Mouse (Mus musculus) CH12.LX (cell line): ENCODE measurements around the gene Cbfa2t2. TPM values are rescaled to one million over a fixed set of nuclear protein-coding genes. Genes with fewer than 3 reads are reported as not detected.

ENCODE experiments used
- DNase-seq: peaks from one replicate; pipeline ENCODE4 v3.0.0-alpha.2; 2013; ENCODE audit errors: extremely low read depth
- H3K27ac ChIP-seq: 2 replicates; pipeline ENCODE4 v1.5.1; 2012; ENCODE audit warnings: low read depth, mild to moderate bottlenecking, control low read depth, moderate library complexity; ENCODE audit not compliant: insufficient read depth
- H3K27me3 ChIP-seq: replicated peaks from 2 replicates; pipeline ENCODE3; 2012; ENCODE audit warnings: inconsistent platforms
- H3K36me3 ChIP-seq, 2 experiments: replicated peaks in 1 of 2; 2 replicates each; pipeline versions ENCODE3 to v1.6.1; 2012; ENCODE audit warnings: inconsistent platforms in 1 of 2, low read length in 1 of 2, mild to moderate bottlenecking in 1 of 2, mixed read lengths in 1 of 2, moderate library complexity in 1 of 2; ENCODE audit not compliant: control insufficient read depth in 1 of 2, insufficient read depth in 1 of 2
- H3K4me1 ChIP-seq, 2 experiments: 2 replicates each; pipeline ENCODE4 v1.6.1; 2012; ENCODE audit warnings: inconsistent platforms in 1 of 2, moderate library complexity in 1 of 2; ENCODE audit not compliant: insufficient read depth in 2 of 2, control insufficient read depth in 1 of 2
- H3K4me2 ChIP-seq: 2 replicates; pipeline ENCODE4 v1.6.1; 2012; ENCODE audit warnings: low read depth, mild to moderate bottlenecking, control low read depth; ENCODE audit not compliant: poor library complexity, insufficient read depth, severe bottlenecking
- H3K4me3 ChIP-seq, 3 experiments: fragments of 150-350 bp in 1 of 3; sonication (generic) in 1 of 3; replicated peaks in 1 of 3; 2 replicates each; pipeline versions ENCODE3 to v1.5.1; 2011 to 2012; ENCODE audit warnings: low read depth in 2 of 3, low read length in 2 of 3, mild to moderate bottlenecking in 2 of 3, moderate library complexity in 2 of 3, control low read depth in 1 of 3, improper control_type of control experiment in 1 of 3, inconsistent platforms in 1 of 3, mixed read lengths in 1 of 3; ENCODE audit not compliant: poor library complexity in 1 of 3
- H3K79me2 ChIP-seq: replicated peaks from 2 replicates; pipeline ENCODE4 v1.6.1; 2012; ENCODE audit warnings: mild to moderate bottlenecking, moderate library complexity; ENCODE audit not compliant: control insufficient read depth, poor library complexity, insufficient read depth, severe bottlenecking; ENCODE audit errors: extremely low read depth
- H3K9ac ChIP-seq: 2 replicates; pipeline ENCODE4 v1.6.1; 2012; ENCODE audit warnings: low read depth, mild to moderate bottlenecking, control low read depth, moderate library complexity; ENCODE audit not compliant: insufficient read depth
- H3K9me3 ChIP-seq: replicated peaks from 2 replicates; pipeline ENCODE3; 2012; ENCODE audit warnings: low read length, inconsistent platforms, mixed read lengths
- CHD1 ChIP-seq: IDR thresholded peaks from 2 replicates; pipeline ENCODE4 v1.6.1; 2012; ENCODE audit warnings: low read depth, low read length, improper control_type of control experiment, inconsistent platforms
- CHD2 ChIP-seq: IDR thresholded peaks from 2 replicates; pipeline ENCODE4 v1.6.1; 2011; ENCODE audit warnings: low read length, improper control_type of control experiment
- E2F4 ChIP-seq: IDR thresholded peaks from 2 replicates; pipeline ENCODE4 v1.6.1; 2011; ENCODE audit warnings: low read depth, low read length, improper control_type of control experiment; ENCODE audit not compliant: insufficient replicate concordance
- ELF1 ChIP-seq: IDR thresholded peaks from 2 replicates; pipeline ENCODE4 v1.6.1; 2014; ENCODE audit warnings: low read depth, mild to moderate bottlenecking, inconsistent platforms, low read length, improper control_type of control experiment
- GABPA ChIP-seq: IDR thresholded peaks from 2 replicates; pipeline ENCODE4 v1.6.1; 2012; ENCODE audit warnings: low read depth, low read length, improper control_type of control experiment, inconsistent platforms; ENCODE audit not compliant: insufficient replicate concordance
- HCFC1 ChIP-seq: IDR thresholded peaks from 2 replicates; pipeline ENCODE4 v1.6.1; 2012; ENCODE audit warnings: low read depth, mild to moderate bottlenecking, inconsistent platforms, low read length, improper control_type of control experiment
- JUN ChIP-seq: IDR thresholded peaks from 2 replicates; pipeline ENCODE4 v1.6.1; 2011; ENCODE audit warnings: low read depth, mild to moderate bottlenecking, low read length, improper control_type of control experiment, moderate library complexity; ENCODE audit not compliant: insufficient read depth
- MAFK ChIP-seq: IDR thresholded peaks from 2 replicates; pipeline ENCODE4 v1.6.1; 2011; ENCODE audit warnings: low read length, improper control_type of control experiment; ENCODE audit not compliant: insufficient replicate concordance
- MAX ChIP-seq: IDR thresholded peaks from 2 replicates; pipeline ENCODE4 v1.6.1; 2011; ENCODE audit warnings: low read length, improper control_type of control experiment
- MEF2A ChIP-seq: IDR thresholded peaks from 2 replicates; pipeline ENCODE4 v1.6.1; 2014; ENCODE audit warnings: low read depth, mild to moderate bottlenecking, inconsistent platforms, low read length, improper control_type of control experiment, borderline replicate concordance
- MXI1 ChIP-seq: IDR thresholded peaks from 2 replicates; pipeline ENCODE4 v1.6.1; 2011; ENCODE audit warnings: mild to moderate bottlenecking, low read depth, low read length, improper control_type of control experiment
- NELFE ChIP-seq: IDR thresholded peaks from 2 replicates; pipeline ENCODE4 v1.6.1; 2011; ENCODE audit warnings: low read depth, low read length, improper control_type of control experiment
- RCOR1 ChIP-seq: conservative IDR thresholded peaks from 2 replicates; pipeline ENCODE4 v1.6.1; 2012; ENCODE audit warnings: low read depth, mild to moderate bottlenecking, inconsistent platforms, low read length, improper control_type of control experiment
- TCF12 ChIP-seq: IDR thresholded peaks from 2 replicates; pipeline ENCODE4 v1.6.1; 2014; ENCODE audit warnings: low read depth, mild to moderate bottlenecking, inconsistent platforms, low read length, improper control_type of control experiment
- ZKSCAN1 ChIP-seq: IDR thresholded peaks from 2 replicates; pipeline ENCODE4 v1.6.1; 2012; ENCODE audit warnings: low read depth, inconsistent platforms, low read length, improper control_type of control experiment, borderline replicate concordance
- ZNF384 ChIP-seq: IDR thresholded peaks from 2 replicates; pipeline ENCODE4 v1.6.1; 2012; ENCODE audit warnings: low read depth, low read length, improper control_type of control experiment, inconsistent platforms
- dilution Hi-C: fragments of 300-500 bp; cut with MboI; formaldehyde crosslinking; loops from 2 replicates; pipeline ENCODE4 v1.14.3; 2020; ENCODE audit warnings: low sequenced_read_pairs; ENCODE audit not compliant: extremely low pct_unique_long_range_greater_than_20kb, extremely low pct_ligation_motif_present
- in situ Hi-C: fragments of 300-500 bp; cut with MboI; formaldehyde crosslinking; loops from 3 replicates; pipeline ENCODE4 v1.14.3; 2019; ENCODE audit warnings: low sequenced_read_pairs, low pct_ligation_motif_present, low pct_unique_long_range_greater_than_20kb, mixed read lengths
- polyA plus RNA-seq: library from polyadenylated mRNA; unstranded; fragments of >175 nt; gene quantifications from 2 replicates; pipeline ENCODE4 v1.2.1, GENCODE M21; 2012; ENCODE audit warnings: low read depth; ENCODE audit not compliant: insufficient read length
- total RNA-seq, 2 experiments: library from RNA; depleted of rRNA; stranded (reverse); fragments of 300-350 nt in 1 of 2; fragments of >200 nt in 1 of 2; gene quantifications; 2 replicates each; pipeline ENCODE4 v1.2.3; 2012 to 2014

The Cbfa2t2 gene
- total and polyA plus RNA-seq, 3 experiments = 6.0 to 12.6 (median 7.0) TPM

GRCm38 (mm10) chr2:154566641-154567040 is 130.4 kb downstream of the Cbfa2t2 start:
- Histone ChIP-seq H3K9ac (no peak overlapping the region), H3K9me3 (no peaks in the 10 kb centered on the region), H3K4me3 (no peak overlapping the region), H3K4me2 (no peak overlapping the region), H3K36me3 (peaks cover 21 to 48% of the 10 kb centered on the region in 2 experiments), H3K4me1 (peaks cover 0 to 38% of the 10 kb centered on the region in 2 experiments; a peak in 3 of 4 replicates), H3K27ac (no peak overlapping the region), H3K79me2 (peaks cover 22% of the 10 kb centered on the region), H3K27me3 (no peaks in the 10 kb centered on the region)
- dilution Hi-C loops (no loop called here), in situ Hi-C loops (no loop called here)
- DNase-seq = no peak
- TF ChIP-seq GABPA (no peak), JUN (no peak), MAX (no peak), ELF1 (no peak), HCFC1 (no peak), MAFK (no peak), NELFE (no peak), E2F4 (no peak), TCF12 (no peak), ZNF384 (no peak)

GRCm38 (mm10) chr2:154567766-154568165 is 131.5 kb downstream of the Cbfa2t2 start:
- DNase-seq = no peak
- peaks cover 16 to 39% of the 10 kb centered on the region in 2 experiments for H3K36me3 ChIP-seq
- peak overlapping the region; percentile 64 for H3K9ac ChIP-seq
- peak overlapping the region; percentile 74 to 95 (median 75) for H3K4me3 ChIP-seq
- H3K27ac ChIP-seq = no peak overlapping the region
- peak overlapping the region; percentile 88 for H3K4me2 ChIP-seq
- dilution Hi-C loops = no loop called here
- no peak for TF ChIP-seq MEF2A
- no peak for TF ChIP-seq CHD2
- no peak for TF ChIP-seq CHD1
- no peak for TF ChIP-seq RCOR1
- TF ChIP-seq GABPA = no peak
- no peak for TF ChIP-seq MXI1
- TF ChIP-seq ZKSCAN1 = no peak
- TF ChIP-seq MAX = no peak
- in situ Hi-C loops = no loop called here
- peaks cover 3 to 44% of the 10 kb centered on the region in 2 experiments for H3K4me1 ChIP-seq
- no peaks in the 10 kb centered on the region for H3K27me3 ChIP-seq
- H3K9me3 ChIP-seq = no peaks in the 10 kb centered on the region
- peaks cover 22% of the 10 kb centered on the region for H3K79me2 ChIP-seq
